Mouse (Mus musculus) liver, embryonic 14 days (tissue): Measurements from ENCODE around the gene C6. TPM values are rescaled to one million over a fixed set of nuclear protein-coding genes. Genes with fewer than 3 reads are reported as not detected.

Source experiments
- polyA plus RNA-seq: library from polyadenylated mRNA; depleted of rRNA; stranded (reverse); fragments of >200 nt; gene quantifications from 2 replicates; pipeline ENCODE4 v1.2.3, GENCODE M21; 2012; rRNA removed

Gene C6
- polyA plus RNA-seq: 0.44 and 0.51 TPM in 2 replicates

GRCm38 (mm10) chr15:4726830-4727310, at the start of gene C6:
TSS of gene C6 (plus strand) at chr15:4727175.

Other genes starting within 250 kb of the C6 start
- not detected in 2 replicates for gene Mroh2b, start 171.6 kb downstream of the C6 start, polyA plus RNA-seq